Mouse (Mus musculus) lung, postnatal 14 days (tissue): ENCODE measurements around the gene Slc35c2.
A peak's percentile ranks its signal among the peaks of the same experiment; 100 is the strongest.

Experiments
- DNase-seq: peaks from one replicate; pipeline ENCODE4 v3.0.0; 2021

Gene Slc35c2

GRCm38 (mm10) chr2:165234291-165234612 is 53.4 kb downstream of the Slc35c2 start:
- DNase-seq, result no peak

- peak; percentile 73 for DNase-seq
These were observed 54.0 kb downstream of the Slc35c2 start for GRCm38 (mm10) chr2:165233491-165234290.

GRCm38 (mm10) chr2:165229050-165229449 is 58.6 kb downstream of the Slc35c2 start:
- DNase-seq, result no peak
